Mouse (Mus musculus) heart, postnatal 36 days (tissue): ENCODE measurements around the gene Hbb-bh2. TPM values are rescaled to one million over a fixed set of nuclear protein-coding genes. Genes with fewer than 3 reads are reported as not detected.
"Not testable (repeated sequence)": the region's sequence is repeated elsewhere in the genome, so short reads cannot be mapped to it uniquely, and the experiment has no call there.

Source experiments
- DNase-seq, 2 experiments: peaks; one replicate each; pipeline ENCODE4 v3.0.0; 2021 to 2022
- intact Hi-C: fragments of 180-260 bp; cut with DNase I; formaldehyde crosslinking; loops from one replicate; pipeline ENCODE4 v1.15.1; 2025
- total RNA-seq, 2 experiments: library from RNA; stranded (reverse); gene quantifications; 2 replicates each; pipeline ENCODE4 v1.2.3; 2021

The Hbb-bh2 gene
- not detected for total RNA-seq

DNA sequence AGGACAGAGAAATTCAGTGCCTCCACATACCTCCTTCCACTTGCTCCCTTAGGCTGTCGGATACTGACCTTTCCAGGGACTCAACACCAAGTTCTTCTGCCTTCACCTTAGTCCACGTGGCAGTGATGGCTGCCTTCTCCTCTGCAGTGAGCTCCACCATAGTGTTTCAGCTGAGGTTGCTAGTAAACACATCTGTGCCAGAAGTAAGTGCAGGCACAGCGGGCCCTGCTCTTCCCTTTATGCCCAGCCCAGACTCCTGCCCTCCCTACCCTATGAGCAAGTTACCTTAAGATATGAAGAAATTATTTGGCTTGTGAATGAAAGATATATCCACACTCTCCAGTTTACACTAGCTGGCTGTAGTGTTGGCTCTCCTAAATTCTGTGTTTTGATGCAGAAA lies at the start of gene Hbb-bh2:
TSS of gene Hbb-bh2 (minus strand) at position 253 of the 400 bp plus-strand sequence.
- no peak for DNase-seq
- intact Hi-C loops = no loop called here

DNA sequence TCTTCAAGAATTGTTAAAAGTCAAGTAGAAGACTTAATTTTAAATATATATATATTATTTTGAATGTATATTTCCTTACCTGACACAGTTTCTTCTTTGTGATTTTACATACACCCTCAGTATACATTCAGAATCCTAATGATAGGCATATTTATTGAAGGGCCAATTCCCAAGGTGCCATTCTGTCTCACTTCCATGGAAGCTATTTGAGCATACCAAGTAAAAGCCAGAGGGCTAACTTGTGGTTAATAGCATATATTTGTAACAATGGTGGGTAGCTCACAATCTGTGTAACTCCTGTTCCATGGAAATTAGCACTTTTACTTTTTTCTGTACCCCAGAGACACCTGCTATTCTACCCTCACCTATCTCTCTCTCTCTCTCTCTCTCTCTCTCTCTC lies 45.8 kb upstream of the Hbb-bh2 start, which contains the start of gene Olfr66:
TSS of gene Olfr66 (minus strand) at position 101 of the 400 bp plus-strand sequence.
- intact Hi-C loops = no loop called here
- no peak for DNase-seq

DNA sequence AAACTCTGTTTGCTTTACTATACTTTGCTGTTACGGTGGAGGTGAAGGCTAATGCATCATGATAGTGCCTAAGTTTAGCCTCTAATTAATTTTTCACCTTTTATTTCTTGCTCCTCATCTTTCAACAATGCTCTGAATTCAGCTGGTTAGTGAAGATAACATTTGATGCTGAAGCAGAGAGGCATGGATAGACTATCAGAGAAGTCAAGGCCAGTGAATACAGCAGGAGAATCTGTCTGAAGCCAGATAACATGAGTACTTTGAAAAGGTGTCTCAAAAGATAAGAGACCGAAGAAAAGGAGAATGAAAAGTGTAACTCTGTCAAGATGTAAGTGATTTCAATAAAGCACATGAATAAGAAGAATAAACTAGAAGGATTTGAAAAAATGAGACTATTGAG lies 36.8 kb upstream of the Hbb-bh2 start:
- intact Hi-C loops = no loop called here
- no peak for DNase-seq

DNA sequence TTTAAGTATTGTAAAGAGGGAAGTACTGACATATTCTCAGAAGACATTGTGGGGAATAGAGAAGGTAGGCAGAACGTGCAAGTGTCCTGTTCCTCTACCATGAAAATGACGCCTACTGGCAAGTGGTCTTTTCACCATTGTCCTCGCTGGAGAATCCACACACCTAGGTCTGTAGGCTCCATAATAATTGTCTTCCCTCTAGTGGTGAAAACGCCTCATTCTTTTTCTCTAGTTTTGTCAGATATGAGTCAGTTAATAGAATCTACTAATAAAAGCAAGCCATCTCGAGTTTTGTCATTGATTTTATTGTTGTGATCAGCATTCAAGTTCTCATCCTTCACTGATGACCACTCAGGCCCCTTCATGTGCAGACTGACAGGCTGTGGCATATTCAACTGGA lies 34.1 kb upstream of the Hbb-bh2 start:
- no peak for DNase-seq
- intact Hi-C loops = loop anchor here (5.0 kb wide), 1 partner anchor 82 kb away; the partner anchor contains the start of gene Olfr67

DNA sequence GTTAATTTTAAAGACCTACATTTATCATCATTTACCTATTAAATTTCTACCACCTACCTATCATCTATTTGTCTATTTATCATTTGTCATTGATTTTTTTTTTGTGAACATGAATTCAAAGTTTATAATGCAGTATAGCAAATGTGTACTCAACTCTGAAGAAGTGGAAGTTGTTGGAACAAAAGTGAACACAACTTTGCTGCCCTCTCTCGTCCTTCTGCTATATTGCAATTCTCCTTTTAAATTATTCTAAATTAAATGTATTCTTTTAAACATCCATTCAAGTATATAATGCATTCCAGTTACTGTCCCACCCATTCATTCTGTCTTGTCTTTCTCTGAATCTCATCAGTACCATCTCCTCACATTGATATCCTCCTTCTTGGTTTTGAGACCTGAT lies 32.7 kb upstream of the Hbb-bh2 start:
- no peak for DNase-seq
- intact Hi-C loops = loop anchor here (5.0 kb wide), 1 partner anchor 81 kb away; the partner anchor contains the start of gene Olfr67

GRCm38 (mm10) chr7:103870667-103871066 lies 30.3 kb upstream of the Hbb-bh2 start:
- intact Hi-C loops = loop anchor here (5.0 kb wide), 1 partner anchor 78 kb away; the partner anchor contains the start of gene Olfr67

GRCm38 (mm10) chr7:103865716-103866115 lies 25.4 kb upstream of the Hbb-bh2 start:
- intact Hi-C loops = no loop called here
- no peak for DNase-seq

More at GRCm38 (mm10) chr7:103870667-103871066, 30.3 kb upstream of the Hbb-bh2 start:
- DNase-seq = no peak

GRCm38 (mm10) chr7:103861531-103861930 lies 21.2 kb upstream of the Hbb-bh2 start:
- intact Hi-C loops = no loop called here
- no peak for DNase-seq

DNA sequence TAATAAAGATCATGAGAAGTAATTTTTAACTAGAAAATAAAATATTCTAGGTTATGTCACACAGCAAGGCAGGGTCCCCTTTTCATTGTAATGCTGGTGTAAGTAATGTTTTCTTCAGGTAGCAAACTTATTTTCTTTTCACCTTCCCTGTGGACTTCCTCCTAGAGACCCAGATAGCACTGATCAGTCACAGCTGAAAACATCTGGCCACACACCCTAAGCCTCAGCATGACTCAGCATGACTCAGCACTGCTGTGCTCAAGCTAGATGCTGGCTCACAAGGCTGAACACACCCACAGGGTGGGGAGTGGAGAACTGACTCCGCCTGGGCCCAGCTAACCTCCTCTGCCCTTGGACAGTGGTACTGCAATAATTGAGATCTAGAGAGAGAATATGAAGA lies 20.5 kb upstream of the Hbb-bh2 start:
- intact Hi-C loops = no loop called here
- peak; percentile 18 to 38 for DNase-seq

GRCm38 (mm10) chr7:103859076-103859475 lies 18.8 kb upstream of the Hbb-bh2 start:
- no peak for DNase-seq
- intact Hi-C loops = no loop called here

- DNase-seq = no peak
- intact Hi-C loops = no loop called here
Observed at GRCm38 (mm10) chr7:103854669-103855068, 14.3 kb upstream of the Hbb-bh2 start.

GRCm38 (mm10) chr7:103853090-103853489 lies 12.8 kb upstream of the Hbb-bh2 start, which contains the start of gene Hbb-y:
TSS of gene Hbb-y (minus strand) at chr7:103853216.
- intact Hi-C loops = no loop called here

GRCm38 (mm10) chr7:103844525-103845325 lies 4.4 kb upstream of the Hbb-bh2 start:
- intact Hi-C loops = no loop called here
- no peak for DNase-seq

More at GRCm38 (mm10) chr7:103853090-103853489, 12.8 kb upstream of the Hbb-bh2 start, which contains the start of gene Hbb-y:
- no peak for DNase-seq

- intact Hi-C loops = no loop called here
Observed at GRCm38 (mm10) chr7:103843034-103843433, 2.7 kb upstream of the Hbb-bh2 start, which contains the start of gene Hbb-bh1. TSS of gene Hbb-bh1 (minus strand) at chr7:103843164.

GRCm38 (mm10) chr7:103827808-103828207 lies 12.5 kb downstream of the Hbb-bh2 start, which contains the start of gene Hbb-bs:
TSS of gene Hbb-bs (minus strand) at chr7:103828096.
- no peak for DNase-seq
- intact Hi-C loops = no loop called here

More at GRCm38 (mm10) chr7:103843034-103843433, 2.7 kb upstream of the Hbb-bh2 start, which contains the start of gene Hbb-bh1:
- DNase-seq = no peak

DNA sequence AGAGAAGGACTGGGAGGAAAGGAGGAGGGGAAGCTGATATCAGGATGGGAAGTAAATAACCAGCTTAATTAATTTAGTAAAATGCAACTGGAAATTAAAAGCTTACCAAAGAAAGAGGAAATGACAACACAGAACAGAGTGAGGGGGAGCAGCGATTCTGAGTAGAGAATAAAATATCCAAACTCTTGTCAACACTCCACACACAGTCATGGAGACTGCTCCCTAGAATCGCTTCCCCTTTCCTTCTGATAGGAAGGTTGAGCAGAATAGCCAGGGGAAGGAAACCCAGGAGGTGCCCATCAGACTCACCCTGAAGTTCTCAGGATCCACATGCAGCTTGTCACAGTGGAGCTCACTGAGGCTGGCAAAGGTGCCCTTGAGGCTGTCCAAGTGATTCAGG lies 13.2 kb downstream of the Hbb-bh2 start:
- intact Hi-C loops, DNase-seq: not testable (repeated sequence)

DNA sequence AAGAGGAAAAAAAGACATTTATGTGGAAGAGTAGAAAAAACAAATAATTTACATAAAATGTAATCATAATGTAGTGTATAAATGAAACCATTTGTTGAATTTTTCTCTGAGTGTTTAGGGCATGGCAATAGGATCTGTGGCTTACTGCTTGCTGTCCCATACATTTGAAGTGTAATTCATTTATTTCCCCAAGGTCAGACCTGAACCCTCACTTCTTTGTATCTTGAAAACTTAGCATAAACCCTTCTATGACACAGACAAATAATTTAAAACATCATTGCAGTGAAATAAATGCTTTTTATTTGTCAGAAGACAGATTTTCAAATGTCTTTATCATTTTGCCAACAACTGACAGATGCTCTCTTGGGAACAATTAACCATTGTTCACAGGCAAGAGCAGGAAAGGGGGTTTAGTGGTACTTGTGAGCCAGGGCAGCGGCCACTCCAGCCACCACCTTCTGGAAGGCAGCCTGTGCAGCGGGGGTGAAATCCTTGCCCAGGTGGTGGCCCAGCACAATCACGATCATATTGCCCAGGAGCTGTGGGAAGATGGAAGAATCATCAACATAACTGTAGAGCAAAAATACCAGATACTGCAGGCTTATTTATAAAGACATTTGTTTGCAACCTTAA lies 13.9 kb downstream of the Hbb-bh2 start:
- intact Hi-C loops = no loop called here
- DNase-seq = no peak

- intact Hi-C loops = no loop called here
- no peak for DNase-seq
Observed at GRCm38 (mm10) chr7:103825536-103826254, 14.6 kb downstream of the Hbb-bh2 start.

DNA sequence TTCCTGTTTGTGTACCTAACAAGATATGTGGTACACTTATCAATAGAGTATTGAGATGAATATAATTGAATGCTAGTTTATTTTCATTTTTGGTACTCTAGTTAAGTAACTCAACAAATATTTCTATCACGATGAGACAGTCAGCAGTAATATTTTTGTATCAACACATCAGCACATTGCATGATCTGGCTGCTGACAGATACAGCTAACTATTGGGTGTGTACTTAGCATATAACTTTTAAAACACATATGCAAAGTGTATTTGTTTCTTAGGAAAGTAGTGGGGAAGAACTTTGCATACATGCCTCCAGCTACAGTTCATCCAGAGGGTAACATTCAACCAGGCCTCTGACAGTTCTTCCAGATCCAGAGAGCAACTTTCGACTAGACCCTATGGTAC lies 15.7 kb downstream of the Hbb-bh2 start:
- intact Hi-C loops = no loop called here
- DNase-seq = no peak

GRCm38 (mm10) chr7:103815085-103815484 lies 25.2 kb downstream of the Hbb-bh2 start:
- intact Hi-C loops = not testable (repeated sequence)

GRCm38 (mm10) chr7:103813766-103814165 lies 26.6 kb downstream of the Hbb-bh2 start, which contains the start of gene Hbb-bt:
TSS of gene Hbb-bt (minus strand) at chr7:103813996.
- DNase-seq = no peak
- intact Hi-C loops = no loop called here

More at GRCm38 (mm10) chr7:103815085-103815484, 25.2 kb downstream of the Hbb-bh2 start:
- not testable (repeated sequence) for DNase-seq
